Mouse (Mus musculus) liver, embryonic 11.5 days (tissue): ENCODE measurements around the gene Trem1. TPM values are rescaled to one million over a fixed set of nuclear protein-coding genes. Genes with fewer than 3 reads are reported as not detected.
A peak's percentile ranks its signal among the peaks of the same experiment; 100 is the strongest.

Source experiments
- ATAC-seq: fragments of 200-750 bp; cut with Nextera tagmentation; replicated peaks from 2 replicates; pipeline ENCODE4 v1.8.0; 2017; ENCODE audit warnings: moderate number of reproducible peaks, mild to moderate bottlenecking, moderate TSS enrichment, moderate library complexity; ENCODE audit not compliant: low FRiP score
- DNase-seq: peaks from one replicate; pipeline ENCODE4 v3.0.0-alpha.2; 2017; ENCODE audit warnings: low spot score
- H3K27ac ChIP-seq: fragments of 300-500 bp; sonication (generic); 2 replicates; pipeline ENCODE4 v1.5.1; 2014; ENCODE audit warnings: mild to moderate bottlenecking, low read depth, low read length, control low read depth
- H3K27me3 ChIP-seq: fragments of 300-500 bp; sonication (generic); replicated peaks from 2 replicates; pipeline ENCODE4 v1.6.1; 2014; ENCODE audit warnings: low read length, mixed read lengths; ENCODE audit not compliant: control insufficient read depth, insufficient read depth
- H3K36me3 ChIP-seq: fragments of 300-500 bp; sonication (generic); 2 replicates; pipeline ENCODE4 v1.6.1; 2014; ENCODE audit warnings: mild to moderate bottlenecking, low read length, moderate library complexity, mixed read lengths; ENCODE audit not compliant: control insufficient read depth, insufficient read depth
- H3K4me1 ChIP-seq: fragments of 300-500 bp; sonication (generic); replicated peaks from 2 replicates; pipeline ENCODE4 v1.6.1; 2014; ENCODE audit warnings: low read length, mixed read lengths; ENCODE audit not compliant: control insufficient read depth, insufficient read depth
- H3K4me2 ChIP-seq: fragments of 300-500 bp; sonication (generic); 2 replicates; pipeline ENCODE4 v1.6.1; 2014; ENCODE audit warnings: mild to moderate bottlenecking, control low read depth, moderate library complexity
- H3K4me3 ChIP-seq: fragments of 300-500 bp; sonication (generic); 2 replicates; pipeline ENCODE4 v1.5.1; 2014; ENCODE audit warnings: low read depth, low read length, control low read depth
- H3K9ac ChIP-seq: fragments of 300-500 bp; sonication (generic); 2 replicates; pipeline ENCODE4 v1.6.1; 2014; ENCODE audit warnings: low read depth, low read length, control low read depth
- H3K9me3 ChIP-seq: fragments of 300-500 bp; sonication (generic); 2 replicates; pipeline ENCODE4 v1.6.1; 2016; ENCODE audit warnings: low read length, inconsistent platforms, mixed read lengths; ENCODE audit not compliant: control insufficient read depth
- WGBS: fragments of 180-500 bp; shearing (Covaris S2); extraction: QIAGEN DNeasy Blood & Tissue Kit; methylation state at CpG from one replicate; pipeline ENCODE4 v1.1.7; 2014; 5-methylcytosine and 5-hydroxymethylcytosine counted together
- polyA plus RNA-seq: library from polyadenylated mRNA; unstranded; fragments of >200 nt; fragmentation: Nextera tagmentation; extraction: Ambion mirVana; gene quantifications from 2 replicates; pipeline ENCODE4 v1.2.1, GENCODE M21; 2014

Gene Trem1
- polyA plus RNA-seq, 1 experiment from 2014 or later: 0.89 TPM

DNA sequence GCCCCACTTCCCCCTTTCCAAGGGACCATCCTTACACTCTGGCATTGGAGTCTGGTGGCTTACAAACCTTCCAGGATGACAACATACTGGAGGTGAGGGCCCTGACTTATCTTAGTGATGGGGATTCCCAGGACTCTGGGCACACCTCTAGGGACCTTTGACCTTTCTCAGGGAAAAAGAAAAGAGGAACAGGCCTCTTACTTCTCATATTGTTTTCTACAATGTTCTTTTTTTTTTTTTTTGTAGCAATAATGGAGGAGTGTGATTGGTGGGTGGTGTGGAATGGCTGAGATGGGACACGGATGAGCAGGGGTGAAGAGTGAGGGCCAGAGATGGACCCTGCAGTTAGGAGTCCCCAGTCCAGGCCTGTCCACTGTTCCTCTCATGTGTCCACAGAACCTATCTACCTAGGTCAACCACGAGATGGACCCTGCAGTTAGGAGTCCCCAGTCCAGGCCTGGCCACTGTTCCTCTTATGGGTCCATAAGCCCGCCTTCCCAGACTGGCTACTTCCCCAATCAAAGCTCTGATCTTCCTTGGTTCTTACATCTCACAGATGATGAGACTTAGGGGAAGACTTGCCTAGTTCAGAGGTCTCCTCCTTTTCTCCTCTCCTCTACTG lies 31.3 kb downstream of the Trem1 start, which contains the start of gene Treml4:
Gene Treml4, plus strand, starts transcription at position 555 of the 622 bp plus-strand sequence.
- Histone ChIP-seq H3K4me2 (no peak within 1 kb of the TSS), H3K4me3 (no peak within 1 kb of the TSS), H3K9ac (no peak within 1 kb of the TSS), H3K27me3 (no peaks in the 10 kb centered on the region), H3K4me1 (peaks cover 18% of the 10 kb centered on the region; the same call in 1 of the 2 replicates), H3K27ac (no peak within 1 kb of the TSS), H3K36me3 (no peaks in the 10 kb centered on the region), H3K9me3 (no peaks in the 10 kb centered on the region)
- 76% methylated on average over 3 of the region's 3 CpGs for WGBS
- DNase-seq (no peak), ATAC-seq (no peak)

DNA sequence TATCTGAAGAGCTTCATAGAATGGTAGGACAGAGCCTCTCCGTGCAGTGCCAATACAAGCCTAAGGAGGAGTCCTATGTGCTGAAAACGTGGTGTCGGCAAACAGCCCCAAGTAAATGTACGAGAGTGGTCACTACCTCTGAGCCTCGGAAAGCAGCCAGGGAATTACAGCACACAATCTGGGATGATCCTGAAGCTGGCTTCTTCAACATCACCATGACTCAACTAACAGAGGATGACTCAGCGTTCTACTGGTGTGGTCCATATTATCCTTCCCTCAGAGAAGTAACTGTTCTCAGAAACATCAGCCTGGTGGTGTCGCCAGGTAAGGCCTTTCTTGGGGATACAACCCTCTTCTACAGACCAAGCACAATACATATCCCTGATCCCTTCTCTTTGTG lies 32.1 kb downstream of the Trem1 start:
- Histone ChIP-seq H3K4me2 (no peak overlapping the region), H3K27ac (no peak overlapping the region)
- no peak for DNase-seq

DNA sequence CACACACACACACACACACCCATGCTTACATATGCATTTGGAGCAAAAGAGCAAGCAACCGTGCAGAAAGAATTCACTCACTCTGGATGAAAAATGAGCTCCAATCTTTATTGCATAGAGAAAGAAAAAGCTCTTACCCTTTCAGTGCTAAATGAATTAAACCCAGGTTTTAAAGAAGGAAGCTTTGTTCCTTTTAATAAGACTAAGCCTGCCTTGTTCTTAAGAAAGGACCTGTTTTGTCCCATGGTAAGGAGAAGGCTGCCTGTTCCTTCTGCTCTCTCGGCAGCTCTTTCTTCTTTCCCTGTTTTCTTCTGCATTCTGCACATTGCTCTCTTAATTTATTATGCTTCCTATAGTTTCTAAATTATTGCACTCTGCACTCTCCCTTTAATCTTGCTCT lies 33.6 kb downstream of the Trem1 start:
- Histone ChIP-seq H3K4me1 (peaks cover 18% of the 10 kb centered on the region; the same call in 1 of the 2 replicates), H3K9me3 (no peaks in the 10 kb centered on the region), H3K4me2 (no peak overlapping the region), H3K4me3 (no peak overlapping the region), H3K36me3 (no peaks in the 10 kb centered on the region), H3K27ac (no peak overlapping the region), H3K9ac (no peak overlapping the region), H3K27me3 (no peaks in the 10 kb centered on the region)
- DNase-seq (no peak), ATAC-seq (no peak)
- WGBS: 50% methylated on average over 2 of the region's 2 CpGs

More for the DNA sequence above, 32.1 kb downstream of the Trem1 start:
- Histone ChIP-seq H3K4me1 (peaks cover 18% of the 10 kb centered on the region; the same call in 1 of the 2 replicates), H3K9ac (no peak overlapping the region), H3K27me3 (no peaks in the 10 kb centered on the region), H3K9me3 (no peaks in the 10 kb centered on the region), H3K4me3 (no peak overlapping the region), H3K36me3 (no peaks in the 10 kb centered on the region)
- ATAC-seq: peak; percentile 29; the same call in 1 of the 2 replicates
- WGBS: 88% methylated on average over 7 of the region's 7 CpGs

GRCm38 (mm10) chr17:48266610-48267304 lies 34.2 kb downstream of the Trem1 start:
- 57% methylated on average over 2 of the region's 2 CpGs for WGBS
- peaks cover 18% of the 10 kb centered on the region; the same call in 1 of the 2 replicates for H3K4me1 ChIP-seq
- H3K27ac ChIP-seq: no peak overlapping the region
- ATAC-seq (no peak), DNase-seq (no peak)
- no peaks in the 10 kb centered on the region for H3K9me3 ChIP-seq
- no peak overlapping the region for H3K4me3 ChIP-seq
- no peaks in the 10 kb centered on the region for H3K36me3 ChIP-seq
- H3K4me2 ChIP-seq: no peak overlapping the region
- no peak overlapping the region for H3K9ac ChIP-seq
- no peaks in the 10 kb centered on the region for H3K27me3 ChIP-seq

GRCm38 (mm10) chr17:48267591-48267990 lies 35.0 kb downstream of the Trem1 start:
- Histone ChIP-seq H3K27me3 (no peaks in the 10 kb centered on the region), H3K27ac (no peak overlapping the region), H3K4me1 (peaks cover 23% of the 10 kb centered on the region), H3K4me3 (no peak overlapping the region), H3K9ac (no peak overlapping the region), H3K9me3 (no peaks in the 10 kb centered on the region), H3K36me3 (no peaks in the 10 kb centered on the region), H3K4me2 (no peak overlapping the region)
- peak; percentile 48; the same call in 1 of the 2 replicates for ATAC-seq
- no peak for DNase-seq
- WGBS: 58% methylated on average over 1 of the region's 1 CpGs

DNA sequence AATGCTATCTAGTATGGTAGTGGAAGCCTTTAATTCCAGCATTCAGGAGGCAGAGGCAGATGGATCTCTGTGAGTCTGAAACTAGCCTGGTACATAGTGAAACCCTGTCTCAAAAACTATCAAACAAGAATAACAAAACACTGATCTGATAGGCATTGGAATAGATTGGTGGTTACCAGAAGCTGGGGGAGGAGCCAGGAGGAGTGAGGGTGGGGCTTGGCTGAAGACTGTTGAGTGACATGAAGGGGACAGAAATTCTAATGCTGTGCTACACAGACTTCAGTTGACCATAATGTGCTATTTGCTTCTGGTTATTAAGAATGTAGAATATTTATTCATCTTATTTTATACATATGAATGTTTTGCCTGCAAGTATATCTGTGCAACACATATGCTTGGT lies 35.7 kb downstream of the Trem1 start:
- Histone ChIP-seq H3K27ac (no peak overlapping the region), H3K9me3 (no peaks in the 10 kb centered on the region), H3K27me3 (no peaks in the 10 kb centered on the region), H3K4me3 (no peak overlapping the region), H3K9ac (no peak overlapping the region), H3K4me1 (peaks cover 26% of the 10 kb centered on the region), H3K4me2 (no peak overlapping the region), H3K36me3 (no peaks in the 10 kb centered on the region)
- ATAC-seq (no peak), DNase-seq (no peak)

- H3K4me3 ChIP-seq: no peak overlapping the region
- H3K4me2 ChIP-seq: no peak overlapping the region
- H3K27ac ChIP-seq: no peak overlapping the region
- H3K9me3 ChIP-seq: no peaks in the 10 kb centered on the region
- no peak overlapping the region for H3K9ac ChIP-seq
- no peak for DNase-seq
- peaks cover 22% of the 10 kb centered on the region for H3K4me1 ChIP-seq
- no peak for ATAC-seq
- no peaks in the 10 kb centered on the region for H3K36me3 ChIP-seq
- 53% methylated on average over 4 of the region's 4 CpGs for WGBS
- no peaks in the 10 kb centered on the region for H3K27me3 ChIP-seq
These were observed 37.3 kb downstream of the Trem1 start for GRCm38 (mm10) chr17:48269833-48270232.

GRCm38 (mm10) chr17:48272158-48272557 lies 39.6 kb downstream of the Trem1 start:
- H3K27ac ChIP-seq: peak overlapping the region; percentile 82
- DNase-seq (peak; percentile 64), ATAC-seq (peak; percentile 89)
- peak overlapping the region; percentile 20; the same call in 1 of the 2 replicates for H3K9ac ChIP-seq
- H3K4me1 ChIP-seq: peaks cover 22% of the 10 kb centered on the region
- 31% methylated on average over 5 of the region's 5 CpGs for WGBS
- no peaks in the 10 kb centered on the region for H3K27me3 ChIP-seq
- no peaks in the 10 kb centered on the region for H3K9me3 ChIP-seq
- H3K4me2 ChIP-seq: peak overlapping the region; percentile 58
- H3K36me3 ChIP-seq: no peaks in the 10 kb centered on the region
- H3K4me3 ChIP-seq: peak overlapping the region; percentile 20
